Mouse (Mus musculus): ENCODE measurements at regions not wholly inside any gene's neighbourhood (a gene's known extent, or its start where the extent isn't known, plus 50 kb on each side); places are given as distances from the start of the nearest gene placed in this dataset.

DNA sequence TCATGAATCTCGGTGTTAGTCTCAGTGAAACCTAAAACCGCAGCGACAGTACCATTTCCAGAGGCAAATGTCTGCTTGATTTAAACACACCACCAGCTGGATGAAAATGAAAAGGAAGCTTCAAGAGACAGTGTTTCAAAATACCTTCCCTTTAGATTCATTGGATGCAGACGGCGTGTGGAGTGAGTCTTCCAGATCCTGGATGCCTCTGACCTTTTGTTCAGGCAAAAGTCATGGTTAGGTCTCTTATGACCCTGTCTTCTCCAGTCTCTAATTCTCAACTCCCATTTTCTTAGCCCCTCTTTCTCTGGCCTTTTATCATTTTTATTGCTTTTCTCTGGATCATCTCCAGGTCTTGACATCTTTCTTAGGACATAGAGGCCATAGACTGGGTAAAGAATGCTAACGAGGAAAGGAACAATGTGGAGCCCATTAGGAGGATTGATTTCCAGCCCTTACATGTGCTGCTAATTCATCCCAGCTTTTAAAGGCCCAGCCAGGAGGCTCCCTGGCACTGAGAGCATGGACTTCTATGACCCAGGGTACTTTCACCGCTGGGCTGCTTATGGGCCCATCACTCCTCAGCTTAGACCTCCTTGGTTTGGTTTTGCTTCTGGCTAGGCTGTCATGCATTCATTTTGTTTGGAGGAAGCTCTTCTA lies 111.4 kb downstream of the Arrdc4 start:
- no peaks in the 10 kb centered on the region for H3K4me1 ChIP-seq (ENCODE audit: control insufficient read depth, insufficient read depth, low read length)
- no peak overlapping the region for H3K4me3 ChIP-seq (replicated peaks; ENCODE audit: extremely low read depth, low read depth, low read length)
- TF ChIP-seq CTCF (IDR thresholded peaks at IDR 0.05; ENCODE audit: insufficient read depth, low read length) (no peak), POLR2A (IDR thresholded peaks at IDR 0.05; ENCODE audit: borderline replicate concordance, extremely low read depth, low read depth, low read length) (no peak)
- DNase-seq = no peak
- 86% methylated on average over 7 of the region's 7 CpGs for WGBS

GRCm38 (mm10) chr7:68621080-68621479 lies 128.0 kb downstream of the Arrdc4 start:
- H3K4me1 ChIP-seq (ENCODE audit: control insufficient read depth, insufficient read depth, low read length) = no peaks in the 10 kb centered on the region
- TF ChIP-seq POLR2A (IDR thresholded peaks at IDR 0.05; ENCODE audit: borderline replicate concordance, extremely low read depth, low read depth, low read length) (no peak), CTCF (IDR thresholded peaks at IDR 0.05; ENCODE audit: insufficient read depth, low read length) (no peak)
- DNase-seq = no peak
- no peak overlapping the region for H3K4me3 ChIP-seq (replicated peaks; ENCODE audit: extremely low read depth, low read depth, low read length)
- WGBS = 82% methylated on average over 3 of the region's 3 CpGs

GRCm38 (mm10) chr7:68610499-68610898 lies 138.5 kb downstream of the Arrdc4 start:
- Histone ChIP-seq H3K4me3 (replicated peaks; ENCODE audit: extremely low read depth, low read depth, low read length) (no peak overlapping the region), H3K4me1 (ENCODE audit: control insufficient read depth, insufficient read depth, low read length) (0 out of 2 replicates have a peak, but pooled peaks cover 4% of the 10 kb centered on the region)
- WGBS = 90% methylated on average over 4 of the region's 4 CpGs
- no peak for TF ChIP-seq POLR2A (IDR thresholded peaks at IDR 0.05; ENCODE audit: borderline replicate concordance, extremely low read depth, low read depth, low read length)
- TF ChIP-seq CTCF (IDR thresholded peaks at IDR 0.05; ENCODE audit: insufficient read depth, low read length) = no peak
- DNase-seq = no peak

DNA sequence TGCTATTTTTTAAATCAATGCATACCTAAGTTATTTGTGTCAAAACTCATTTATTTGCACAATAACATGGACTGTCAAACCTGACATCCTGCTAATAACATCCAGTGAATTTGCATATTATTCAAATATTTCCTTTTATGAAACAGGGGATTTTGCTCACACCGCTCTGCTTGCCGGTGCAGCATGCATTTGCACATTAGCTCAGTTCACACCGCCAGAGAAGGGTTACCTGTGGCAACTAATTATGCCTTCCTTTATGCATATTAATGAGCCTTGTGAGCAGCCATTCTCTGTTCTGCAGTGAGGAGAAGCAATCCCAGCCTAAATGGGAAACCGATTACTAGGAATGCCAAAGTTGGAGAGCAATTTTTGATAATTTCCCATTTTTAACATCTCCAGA lies 141.9 kb downstream of the Arrdc4 start:
- WGBS = 77% methylated on average over 4 of the region's 4 CpGs
- TF ChIP-seq POLR2A (IDR thresholded peaks at IDR 0.05; ENCODE audit: borderline replicate concordance, extremely low read depth, low read depth, low read length) (no peak), CTCF (IDR thresholded peaks at IDR 0.05; ENCODE audit: insufficient read depth, low read length) (no peak)
- no peak overlapping the region for H3K4me3 ChIP-seq (replicated peaks; ENCODE audit: extremely low read depth, low read depth, low read length)
- peaks cover 4% of the 10 kb centered on the region; the same call in 1 of the 2 replicates for H3K4me1 ChIP-seq (ENCODE audit: control insufficient read depth, insufficient read depth, low read length)
- no peak for DNase-seq

DNA sequence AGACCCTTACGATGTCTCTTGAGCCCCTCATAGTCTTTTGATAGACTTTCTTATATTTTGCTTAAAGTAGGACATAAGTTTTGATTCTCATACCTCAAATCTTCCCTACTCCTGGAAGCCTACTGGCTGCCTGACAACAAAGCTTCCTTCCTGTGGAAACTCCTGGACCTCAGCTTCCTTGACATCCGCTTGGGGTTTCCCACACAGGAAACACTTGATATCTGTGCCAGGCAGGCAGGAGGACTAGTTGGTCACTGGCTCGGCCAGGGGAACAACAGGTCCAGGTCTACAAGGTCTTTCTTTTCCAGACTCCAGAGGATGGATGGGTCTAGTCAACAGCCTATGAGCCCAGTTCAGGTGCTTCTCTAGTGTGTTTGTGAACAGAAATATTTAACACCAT lies 142.8 kb downstream of the Arrdc4 start:
- DNase-seq = no peak
- Histone ChIP-seq H3K4me1 (ENCODE audit: control insufficient read depth, insufficient read depth, low read length) (peaks cover 8% of the 10 kb centered on the region; the same call in 1 of the 2 replicates), H3K4me3 (replicated peaks; ENCODE audit: extremely low read depth, low read depth, low read length) (no peak overlapping the region)
- 44% methylated on average over 3 of the region's 3 CpGs for WGBS
- no peak for TF ChIP-seq CTCF (IDR thresholded peaks at IDR 0.05; ENCODE audit: insufficient read depth, low read length)
- TF ChIP-seq POLR2A (IDR thresholded peaks at IDR 0.05; ENCODE audit: borderline replicate concordance, extremely low read depth, low read depth, low read length) = no peak

DNA sequence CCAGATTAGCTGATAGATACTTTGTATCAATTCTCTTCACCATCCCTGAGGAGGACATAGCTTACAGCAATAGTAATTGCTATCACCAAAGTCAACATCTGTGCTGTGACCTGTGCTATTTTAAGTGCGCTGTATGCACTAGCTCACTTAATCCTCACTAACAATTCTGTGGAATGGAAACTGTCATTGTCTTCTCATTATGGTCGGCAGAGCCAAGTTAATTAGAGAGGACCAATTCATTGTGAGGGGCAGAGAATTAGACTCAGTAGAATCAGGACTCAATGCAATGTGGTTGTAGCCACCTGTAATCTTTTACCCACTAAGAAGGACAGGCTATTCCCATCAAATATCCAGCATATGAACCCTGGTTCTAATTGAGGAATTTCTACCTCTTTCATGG lies 145.3 kb downstream of the Arrdc4 start:
- no peak for DNase-seq
- 74% methylated on average over 2 of the region's 2 CpGs for WGBS
- peaks cover 8% of the 10 kb centered on the region; the same call in 1 of the 2 replicates for H3K4me1 ChIP-seq (ENCODE audit: control insufficient read depth, insufficient read depth, low read length)
- no peak overlapping the region for H3K4me3 ChIP-seq (replicated peaks; ENCODE audit: extremely low read depth, low read depth, low read length)
- TF ChIP-seq CTCF (IDR thresholded peaks at IDR 0.05; ENCODE audit: insufficient read depth, low read length) (no peak), POLR2A (IDR thresholded peaks at IDR 0.05; ENCODE audit: borderline replicate concordance, extremely low read depth, low read depth, low read length) (no peak)

- TF ChIP-seq CTCF (IDR thresholded peaks at IDR 0.05; ENCODE audit: insufficient read depth, low read length) = no peak
- TF ChIP-seq POLR2A (IDR thresholded peaks at IDR 0.05; ENCODE audit: borderline replicate concordance, extremely low read depth, low read depth, low read length) = no peak
- Histone ChIP-seq H3K4me1 (ENCODE audit: control insufficient read depth, insufficient read depth, low read length) (peaks cover 8% of the 10 kb centered on the region; the same call in 1 of the 2 replicates), H3K4me3 (replicated peaks; ENCODE audit: extremely low read depth, low read depth, low read length) (no peak overlapping the region)
- 39% methylated on average over 6 of the region's 6 CpGs for WGBS
- no peak for DNase-seq
Measured at GRCm38 (mm10) chr7:68602003-68602402, 147.0 kb downstream of the Arrdc4 start.

GRCm38 (mm10) chr7:68594017-68594386 lies 155.0 kb downstream of the Arrdc4 start:
- DNase-seq = no peak
- Histone ChIP-seq H3K4me1 (ENCODE audit: control insufficient read depth, insufficient read depth, low read length) (no peaks in the 10 kb centered on the region), H3K4me3 (replicated peaks; ENCODE audit: extremely low read depth, low read depth, low read length) (no peak overlapping the region)
- 64% methylated on average over 4 of the region's 4 CpGs for WGBS
- TF ChIP-seq CTCF (IDR thresholded peaks at IDR 0.05; ENCODE audit: insufficient read depth, low read length) (no peak), POLR2A (IDR thresholded peaks at IDR 0.05; ENCODE audit: borderline replicate concordance, extremely low read depth, low read depth, low read length) (no peak)

GRCm38 (mm10) chr7:68593344-68594016 lies 155.6 kb downstream of the Arrdc4 start:
- WGBS = 48% methylated on average over 15 of the region's 15 CpGs
- DNase-seq = no peak
- TF ChIP-seq CTCF (IDR thresholded peaks at IDR 0.05; ENCODE audit: insufficient read depth, low read length) = no peak
- TF ChIP-seq POLR2A (IDR thresholded peaks at IDR 0.05; ENCODE audit: borderline replicate concordance, extremely low read depth, low read depth, low read length) = no peak
- Histone ChIP-seq H3K4me3 (replicated peaks; ENCODE audit: extremely low read depth, low read depth, low read length) (no peak overlapping the region), H3K4me1 (ENCODE audit: control insufficient read depth, insufficient read depth, low read length) (no peaks in the 10 kb centered on the region)
